Mouse (Mus musculus) liver, adult 2 months (tissue): ENCODE measurements around the gene Chuk.

Experiments used
- CTCF ChIP-seq: fragments of 200-500 bp; IDR thresholded peaks from 2 replicates; pipeline ENCODE4 v1.5.1; 2011; ENCODE audit warnings: low read depth, low read length, control low read depth
- POLR2A ChIP-seq: fragments of 200-500 bp; IDR thresholded peaks from 2 replicates; pipeline ENCODE4 v1.6.1; 2011; ENCODE audit warnings: low read length, control low read depth; ENCODE audit not compliant: insufficient read depth; ENCODE audit errors: extremely low read depth

GRCm38 (mm10) chr19:44128560-44128959 is 21.3 kb upstream of the Chuk start:
- TF ChIP-seq POLR2A = no peak
- TF ChIP-seq CTCF = no peak
